Mouse (Mus musculus) lung, embryonic 16.5 days (tissue): ENCODE measurements at regions not wholly inside any gene's neighbourhood (a gene's known extent, or its start where the extent isn't known, plus 50 kb on each side); places are given as distances from the start of the nearest gene placed in this dataset.

Experiments
- ATAC-seq: fragments of 200-750 bp; cut with Nextera tagmentation; 2 replicates; pipeline ENCODE4 v1.8.0; 2017; ENCODE audit warnings: low read depth, mild to moderate bottlenecking, moderate library complexity
- H3K27ac ChIP-seq: fragments of 300-500 bp; sonication (generic); 2 replicates; pipeline ENCODE4 v1.5.1; 2014; ENCODE audit warnings: mild to moderate bottlenecking, control low read depth, low read length
- H3K27me3 ChIP-seq: fragments of 300-500 bp; sonication (generic); 2 replicates; pipeline ENCODE4 v1.6.1; 2014; ENCODE audit warnings: low read depth, low read length, mixed read lengths; ENCODE audit not compliant: control insufficient read depth, insufficient read depth
- H3K36me3 ChIP-seq: fragments of 300-500 bp; sonication (generic); 2 replicates; pipeline ENCODE4 v1.6.1; 2014; ENCODE audit warnings: low read length; ENCODE audit not compliant: control insufficient read depth, insufficient read depth
- H3K4me1 ChIP-seq: fragments of 300-500 bp; sonication (generic); replicated peaks from 2 replicates; pipeline ENCODE4 v1.6.1; 2014; ENCODE audit warnings: low read length, mixed read lengths; ENCODE audit not compliant: control insufficient read depth, insufficient read depth
- H3K4me2 ChIP-seq: fragments of 300-500 bp; sonication (generic); 2 replicates; pipeline ENCODE4 v1.6.1; 2014; ENCODE audit warnings: low read depth, low read length, control low read depth
- H3K4me3 ChIP-seq: fragments of 300-500 bp; sonication (generic); 2 replicates; pipeline ENCODE4 v1.5.1; 2014; ENCODE audit warnings: mild to moderate bottlenecking, low read length, control low read depth
- H3K9ac ChIP-seq: fragments of 300-500 bp; sonication (generic); 2 replicates; pipeline ENCODE4 v1.6.1; 2014; ENCODE audit warnings: low read length, control low read depth
- H3K9me3 ChIP-seq: fragments of 300-500 bp; sonication (generic); 2 replicates; pipeline ENCODE4 v1.6.1; 2016; ENCODE audit warnings: low read length; ENCODE audit not compliant: control insufficient read depth
- WGBS: fragments of 180-500 bp; shearing (Covaris S2); extraction: QIAGEN DNeasy Blood & Tissue Kit; methylation state at CpG from one replicate; pipeline ENCODE4 v1.1.7; 2014; 5-methylcytosine and 5-hydroxymethylcytosine counted together

DNA sequence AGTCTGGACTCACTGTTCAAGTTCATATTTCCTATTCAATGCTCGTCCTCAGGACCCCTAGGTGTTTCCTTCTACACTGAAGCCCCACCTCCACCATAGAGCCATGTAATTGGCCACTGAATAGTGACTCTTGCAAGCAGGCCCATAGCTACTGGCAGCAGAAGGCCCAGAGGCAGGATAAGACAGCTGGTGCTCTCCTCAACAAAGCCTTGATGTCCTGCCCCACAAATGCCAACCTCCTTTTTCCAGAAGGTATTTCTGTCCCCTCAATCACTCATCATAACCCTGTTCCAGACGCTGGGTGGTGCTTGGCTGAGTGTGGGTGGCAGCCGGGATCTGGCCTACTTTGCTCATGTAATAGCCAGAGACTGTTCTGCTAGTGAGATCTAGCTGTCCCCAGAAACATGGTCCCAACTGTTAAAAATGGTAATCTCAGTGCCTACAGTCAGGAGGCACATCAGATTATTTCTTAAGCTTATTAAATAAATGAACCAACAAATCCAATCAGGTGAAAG lies 530.9 kb downstream of the 1810013L24Rik start:
- Histone ChIP-seq H3K27ac (no peak overlapping the region), H3K36me3 (no peaks in the 10 kb centered on the region), H3K4me1 (no peaks in the 10 kb centered on the region), H3K27me3 (no peaks in the 10 kb centered on the region), H3K4me2 (no peak overlapping the region), H3K4me3 (no peak overlapping the region), H3K9me3 (no peaks in the 10 kb centered on the region), H3K9ac (no peak overlapping the region)
- 66% methylated on average over 3 of the region's 3 CpGs for WGBS
- ATAC-seq: no peak

DNA sequence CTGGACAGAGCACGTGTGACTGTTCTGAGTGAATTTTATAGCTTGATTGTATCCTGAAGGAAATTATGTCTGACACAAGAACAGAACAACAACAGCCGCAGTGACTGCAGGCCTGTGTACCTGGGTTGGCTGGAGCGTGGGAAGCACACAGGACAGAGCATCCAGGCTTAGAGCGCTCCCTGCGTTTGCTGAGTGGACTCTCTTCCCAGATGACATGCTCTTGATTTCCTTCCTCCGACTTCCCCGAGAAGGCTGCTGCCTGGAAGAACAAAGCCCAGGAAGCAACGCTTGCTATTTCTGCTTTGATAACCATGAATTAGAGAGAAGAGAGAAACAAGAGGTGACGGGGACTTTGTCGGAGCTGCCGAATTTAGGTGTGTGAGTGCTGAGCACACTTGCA lies 532.2 kb downstream of the 1810013L24Rik start:
- H3K9ac ChIP-seq: no peak overlapping the region
- WGBS: 37% methylated on average over 11 of the region's 11 CpGs
- H3K4me1 ChIP-seq: no peaks in the 10 kb centered on the region
- H3K36me3 ChIP-seq: no peaks in the 10 kb centered on the region
- H3K9me3 ChIP-seq: no peaks in the 10 kb centered on the region
- no peak for ATAC-seq
- H3K4me3 ChIP-seq: no peak overlapping the region
- no peak overlapping the region for H3K27ac ChIP-seq
- no peaks in the 10 kb centered on the region for H3K27me3 ChIP-seq
- H3K4me2 ChIP-seq: no peak overlapping the region

DNA sequence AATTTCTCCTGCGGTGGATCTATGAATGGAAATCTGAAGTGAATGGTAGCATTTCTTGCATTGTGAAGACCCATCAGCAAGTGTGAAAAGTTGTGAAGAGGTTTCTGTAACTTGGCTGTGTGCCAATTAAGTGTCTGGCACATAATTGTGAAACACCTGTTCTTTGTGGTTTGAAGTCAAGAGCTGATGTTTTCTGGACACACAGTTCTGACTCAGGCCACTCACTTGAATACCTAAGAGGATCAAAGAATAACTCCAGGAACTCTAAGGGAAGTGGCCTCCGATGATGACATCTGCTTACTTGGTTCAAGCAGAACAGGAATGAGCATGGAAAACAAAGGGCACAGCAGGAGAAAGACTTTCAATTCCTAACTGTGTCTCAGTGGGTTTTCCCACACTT lies 534.2 kb downstream of the 1810013L24Rik start:
- Histone ChIP-seq H3K4me2 (no peak overlapping the region), H3K4me3 (no peak overlapping the region), H3K9ac (no peak overlapping the region), H3K27me3 (no peaks in the 10 kb centered on the region), H3K36me3 (no peaks in the 10 kb centered on the region), H3K27ac (no peak overlapping the region), H3K4me1 (no peaks in the 10 kb centered on the region), H3K9me3 (no peaks in the 10 kb centered on the region)
- 24% methylated on average over 2 of the region's 2 CpGs for WGBS
- no peak for ATAC-seq

DNA sequence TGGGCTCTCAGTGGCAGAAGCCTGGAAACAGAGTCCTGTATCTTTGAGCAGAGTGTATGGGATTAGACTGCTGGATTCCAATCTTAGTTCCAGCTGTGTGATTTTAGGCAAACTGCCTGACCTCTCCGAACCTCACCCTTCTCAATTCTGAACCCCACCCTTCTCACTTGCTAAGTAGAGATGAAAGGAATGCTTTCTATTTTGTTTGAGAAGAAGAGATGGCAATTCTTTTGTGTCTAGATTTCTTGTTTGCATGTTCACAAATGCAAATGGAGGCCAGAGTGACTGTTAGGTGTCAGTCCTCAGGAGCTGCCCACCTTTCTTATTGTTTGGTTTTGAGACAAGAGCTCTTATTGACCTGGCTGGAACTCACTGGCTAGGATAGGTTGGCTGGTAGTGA lies 561.1 kb downstream of the 1810013L24Rik start:
- no peaks in the 10 kb centered on the region for H3K36me3 ChIP-seq
- no peaks in the 10 kb centered on the region for H3K27me3 ChIP-seq
- H3K9ac ChIP-seq: no peak overlapping the region
- 59% methylated on average over 1 of the region's 1 CpGs for WGBS
- H3K4me3 ChIP-seq: no peak overlapping the region
- H3K9me3 ChIP-seq: no peaks in the 10 kb centered on the region
- H3K4me1 ChIP-seq: no peaks in the 10 kb centered on the region
- no peak overlapping the region for H3K4me2 ChIP-seq
- no peak for ATAC-seq
- no peak overlapping the region for H3K27ac ChIP-seq

DNA sequence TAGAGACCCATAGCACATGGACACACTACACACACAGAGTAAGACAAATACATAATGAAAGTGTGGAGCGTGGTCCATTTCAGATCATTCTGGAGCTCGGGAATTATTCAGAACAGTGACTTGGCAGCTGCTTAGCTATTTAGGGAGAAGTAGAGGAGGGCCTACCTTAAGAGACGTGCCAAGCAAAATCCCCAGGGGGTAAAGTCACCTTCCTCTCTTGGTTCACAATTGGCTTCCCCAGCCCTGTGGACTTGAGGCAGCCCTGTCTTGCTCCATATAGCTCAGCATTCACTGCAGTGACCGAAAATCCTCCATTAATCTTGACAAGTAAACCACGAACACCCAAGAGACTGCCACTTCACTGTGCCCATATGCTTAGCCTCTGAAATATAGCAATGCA lies 574.8 kb downstream of the 1810013L24Rik start:
- Histone ChIP-seq H3K4me3 (no peak overlapping the region), H3K9ac (no peak overlapping the region), H3K4me1 (no peaks in the 10 kb centered on the region), H3K27ac (no peak overlapping the region), H3K27me3 (no peaks in the 10 kb centered on the region), H3K9me3 (no peaks in the 10 kb centered on the region), H3K36me3 (no peaks in the 10 kb centered on the region), H3K4me2 (no peak overlapping the region)
- WGBS: 74% methylated on average over 5 of the region's 5 CpGs
- no peak for ATAC-seq

DNA sequence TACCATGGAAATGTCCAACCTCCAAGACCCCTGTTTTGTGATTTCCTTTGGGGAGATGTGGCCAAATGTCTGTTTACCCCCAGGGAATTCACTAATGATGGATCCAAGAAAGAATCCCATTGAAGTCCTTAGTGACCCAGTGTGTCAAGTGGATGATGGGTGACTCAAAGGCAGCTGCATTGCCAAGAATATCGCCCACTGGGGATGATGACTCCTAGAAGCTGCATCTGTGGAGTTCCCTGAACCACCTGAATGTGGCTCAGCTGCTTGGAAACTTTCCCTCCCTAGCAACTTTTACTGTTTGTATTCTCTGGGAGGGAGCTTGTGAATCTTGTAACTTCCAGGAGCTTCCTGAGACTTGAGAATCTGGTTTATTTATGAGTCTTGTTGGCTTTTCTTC lies 578.3 kb downstream of the 1810013L24Rik start:
- ATAC-seq: no peak
- no peak overlapping the region for H3K4me3 ChIP-seq
- H3K9ac ChIP-seq: no peak overlapping the region
- H3K4me1 ChIP-seq: no peaks in the 10 kb centered on the region
- no peaks in the 10 kb centered on the region for H3K27me3 ChIP-seq
- no peak overlapping the region for H3K4me2 ChIP-seq
- no peaks in the 10 kb centered on the region for H3K36me3 ChIP-seq
- WGBS: 65% methylated on average over 1 of the region's 1 CpGs
- H3K27ac ChIP-seq: no peak overlapping the region
- no peaks in the 10 kb centered on the region for H3K9me3 ChIP-seq

DNA sequence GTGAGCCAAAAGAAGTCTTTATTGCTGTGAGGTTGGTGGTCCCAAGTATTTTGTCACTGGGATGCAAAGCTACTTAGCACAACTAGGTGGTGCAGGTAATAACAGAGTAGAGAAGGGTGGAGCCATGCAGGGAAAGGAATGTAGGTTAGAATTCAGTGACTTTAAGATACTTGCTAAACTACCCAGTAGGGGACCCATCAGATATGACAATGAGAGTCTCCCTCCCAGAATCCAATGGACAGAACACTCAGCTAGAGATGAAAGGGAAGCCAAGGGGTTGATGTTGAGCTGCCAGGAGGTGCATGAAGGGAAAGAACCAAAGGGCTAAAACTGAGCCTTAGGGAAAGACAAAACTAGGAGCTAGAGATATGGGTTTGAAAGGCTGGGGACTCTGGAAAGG lies 564.9 kb downstream of the Grin2a start:
- H3K27ac ChIP-seq: no peak overlapping the region
- no peaks in the 10 kb centered on the region for H3K36me3 ChIP-seq
- no peaks in the 10 kb centered on the region for H3K9me3 ChIP-seq
- H3K4me2 ChIP-seq: no peak overlapping the region
- no peak for ATAC-seq
- no peaks in the 10 kb centered on the region for H3K27me3 ChIP-seq
- H3K9ac ChIP-seq: no peak overlapping the region
- H3K4me1 ChIP-seq: no peaks in the 10 kb centered on the region
- no peak overlapping the region for H3K4me3 ChIP-seq

DNA sequence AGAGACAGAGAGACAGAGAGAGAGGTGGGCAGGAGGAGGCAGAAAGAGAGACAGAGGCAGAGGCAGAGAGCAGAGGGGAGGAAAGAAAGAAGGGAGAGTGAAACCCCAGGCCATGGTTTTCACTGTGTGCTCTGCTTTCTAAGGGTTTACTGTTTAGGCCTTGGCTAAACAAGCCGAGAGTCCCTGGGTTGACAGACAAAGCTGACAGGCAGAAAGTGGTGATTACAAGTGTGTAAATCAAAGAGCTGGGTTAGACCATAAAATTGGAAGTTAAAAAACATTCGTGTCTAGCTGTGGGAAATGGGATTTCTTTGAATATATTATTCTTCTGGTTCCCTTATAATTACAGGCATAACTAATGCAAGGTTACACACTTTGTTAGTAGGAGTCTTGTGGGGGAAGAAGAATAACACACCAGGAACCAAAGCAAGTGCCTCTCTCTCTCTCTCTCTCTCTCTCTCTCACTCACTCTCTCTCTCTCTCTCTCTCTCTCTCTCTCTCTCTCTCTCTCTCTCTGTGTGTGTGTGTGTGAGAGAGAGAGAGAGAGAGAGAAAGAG lies 556.0 kb downstream of the Grin2a start:
- H3K27ac ChIP-seq: no peak overlapping the region
- WGBS: 37% methylated on average over 2 of the region's 2 CpGs
- no peaks in the 10 kb centered on the region for H3K4me1 ChIP-seq
- no peak overlapping the region for H3K4me3 ChIP-seq
- H3K9ac ChIP-seq: no peak overlapping the region
- no peaks in the 10 kb centered on the region for H3K36me3 ChIP-seq
- no peak for ATAC-seq
- no peak overlapping the region for H3K4me2 ChIP-seq
- no peaks in the 10 kb centered on the region for H3K9me3 ChIP-seq
- H3K27me3 ChIP-seq: no peaks in the 10 kb centered on the region

DNA sequence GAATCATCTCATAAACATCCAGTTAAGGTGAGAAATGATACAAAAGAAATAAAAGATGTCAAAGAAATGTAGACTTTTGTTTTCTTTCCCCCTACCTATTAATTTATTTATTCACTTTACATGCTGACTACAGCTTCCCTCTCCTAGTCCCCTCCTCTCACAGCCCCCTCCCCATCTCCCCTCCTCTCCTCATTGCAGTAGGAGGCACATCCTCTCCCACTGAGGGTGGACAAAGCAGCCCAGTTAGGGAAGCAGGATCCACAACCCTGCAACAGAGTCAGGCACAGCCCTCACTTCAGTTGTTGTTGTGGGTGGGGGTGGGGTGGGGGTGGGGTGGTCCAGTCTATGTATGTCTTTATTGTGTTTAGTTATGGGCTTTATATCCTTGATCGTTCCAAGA lies 555.5 kb downstream of the Grin2a start:
- ATAC-seq: no peak
- Histone ChIP-seq H3K27ac (no peak overlapping the region), H3K9me3 (no peaks in the 10 kb centered on the region), H3K36me3 (no peaks in the 10 kb centered on the region), H3K4me1 (no peaks in the 10 kb centered on the region), H3K4me3 (no peak overlapping the region), H3K4me2 (no peak overlapping the region), H3K27me3 (no peaks in the 10 kb centered on the region), H3K9ac (no peak overlapping the region)
- 92% methylated on average over 1 of the region's 1 CpGs for WGBS

DNA sequence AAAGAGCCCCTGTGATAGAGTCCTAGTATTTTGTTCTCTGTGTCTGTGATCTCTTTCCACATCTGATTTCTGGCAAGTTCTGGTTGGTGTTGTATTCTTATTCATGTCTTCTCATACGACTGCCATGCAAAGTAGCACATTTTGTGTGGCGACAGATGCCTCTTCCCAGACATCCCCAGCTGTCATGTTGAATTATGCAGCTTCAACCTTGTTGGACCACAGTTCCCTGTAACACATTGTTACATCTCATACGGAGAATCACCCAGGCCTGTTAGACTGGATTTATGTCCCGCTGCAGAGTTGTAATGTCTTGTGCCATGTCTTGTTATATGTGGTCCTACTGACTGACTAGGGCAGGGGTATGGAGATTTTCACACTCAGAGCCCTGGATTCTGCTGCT lies 543.3 kb downstream of the Grin2a start:
- H3K9ac ChIP-seq: no peak overlapping the region
- ATAC-seq: no peak
- no peak overlapping the region for H3K4me2 ChIP-seq
- no peak overlapping the region for H3K27ac ChIP-seq
- H3K4me3 ChIP-seq: no peak overlapping the region
- no peaks in the 10 kb centered on the region; the same call in 1 of the 2 replicates for H3K9me3 ChIP-seq
- no peaks in the 10 kb centered on the region for H3K4me1 ChIP-seq
- no peaks in the 10 kb centered on the region for H3K27me3 ChIP-seq
- no peaks in the 10 kb centered on the region for H3K36me3 ChIP-seq
- WGBS: 80% methylated on average over 4 of the region's 4 CpGs
